Mouse (Mus musculus) ES-Bruce4 (cell line): ENCODE measurements around the gene Tab1. TPM values are rescaled to one million over a fixed set of nuclear protein-coding genes. Genes with fewer than 3 reads are reported as not detected.

Experiments used
- H3K27ac ChIP-seq: 2 replicates; pipeline ENCODE4 v1.5.1; 2012; ENCODE audit warnings: low read length, inconsistent platforms; ENCODE audit not compliant: insufficient read depth
- H3K27me3 ChIP-seq: 2 replicates; pipeline ENCODE4 v1.6.1; 2012; ENCODE audit warnings: mild to moderate bottlenecking, low read length, inconsistent platforms; ENCODE audit not compliant: control insufficient read depth, poor library complexity, insufficient read depth, severe bottlenecking
- H3K36me3 ChIP-seq: 2 replicates; pipeline ENCODE4 v1.6.1; 2012; ENCODE audit warnings: inconsistent platforms, mild to moderate bottlenecking, low read length, moderate library complexity; ENCODE audit not compliant: control insufficient read depth, poor library complexity, insufficient read depth, severe bottlenecking
- H3K4me1 ChIP-seq: one replicate; pipeline ENCODE4 v1.8.1; 2011; ENCODE audit warnings: low read length; ENCODE audit not compliant: control insufficient read depth, insufficient read depth
- H3K4me3 ChIP-seq: 2 replicates; pipeline ENCODE4 v1.5.1; 2011; ENCODE audit warnings: low read depth, mild to moderate bottlenecking, low read length
- H3K9ac ChIP-seq: 2 replicates; pipeline ENCODE4 v1.6.1; 2012; ENCODE audit warnings: low read depth, mild to moderate bottlenecking, inconsistent platforms; ENCODE audit not compliant: poor library complexity, severe bottlenecking
- H3K9me3 ChIP-seq: replicated peaks from 2 replicates; pipeline ENCODE4 v1.6.1; 2012; ENCODE audit warnings: mild to moderate bottlenecking, low read length, inconsistent platforms; ENCODE audit not compliant: control insufficient read depth, poor library complexity, insufficient read depth, severe bottlenecking
- CTCF ChIP-seq: IDR thresholded peaks from one replicate; pipeline ENCODE4 v1.8.1; 2011; ENCODE audit warnings: low read depth, low read length
- EP300 ChIP-seq: IDR thresholded peaks from 2 replicates; pipeline ENCODE4 v1.6.1; 2011; ENCODE audit warnings: low read depth, low read length; ENCODE audit not compliant: insufficient read depth
- POLR2A ChIP-seq: IDR thresholded peaks from one replicate; pipeline ENCODE4 v1.8.1; 2011; ENCODE audit warnings: low read length; ENCODE audit not compliant: insufficient read depth
- polyA plus RNA-seq: library from polyadenylated mRNA; stranded (reverse); fragments of >200 nt; gene quantifications from 2 replicates; pipeline ENCODE4 v1.2.4, GENCODE M21; 2011; ENCODE audit warnings: low read depth; ENCODE audit not compliant: missing spikeins, insufficient read depth, insufficient read length

The Tab1 gene
- polyA plus RNA-seq, 1 experiment: 15.6 TPM

GRCm38 (mm10) chr15:80145397-80145796 is 12.5 kb downstream of the Tab1 start:
- TF ChIP-seq POLR2A: no peak
- no peak for TF ChIP-seq CTCF
- TF ChIP-seq EP300: no peak

GRCm38 (mm10) chr15:80146153-80146552 is 13.2 kb downstream of the Tab1 start:
- H3K9me3 ChIP-seq: peaks cover 3% of the 10 kb centered on the region; the same call in 1 of the 2 replicates
- H3K9ac ChIP-seq: no peak overlapping the region
- no peaks in the 10 kb centered on the region for H3K27me3 ChIP-seq
- no peak overlapping the region for H3K4me3 ChIP-seq
- peaks cover 2% of the 10 kb centered on the region for H3K4me1 ChIP-seq
- H3K27ac ChIP-seq: no peak overlapping the region
- peaks cover 6% of the 10 kb centered on the region for H3K36me3 ChIP-seq
- TF ChIP-seq CTCF: no peak

More at GRCm38 (mm10) chr15:80145397-80145796, 12.5 kb downstream of the Tab1 start:
- peaks cover 3% of the 10 kb centered on the region; the same call in 1 of the 2 replicates for H3K9me3 ChIP-seq
- H3K27me3 ChIP-seq: no peaks in the 10 kb centered on the region
- no peak overlapping the region for H3K9ac ChIP-seq
- no peak overlapping the region for H3K4me3 ChIP-seq
- peaks cover 2% of the 10 kb centered on the region for H3K4me1 ChIP-seq
- no peak overlapping the region for H3K27ac ChIP-seq
- H3K36me3 ChIP-seq: peaks cover 10% of the 10 kb centered on the region

- TF ChIP-seq POLR2A: no peak
- Histone ChIP-seq H3K36me3 (peaks cover 2% of the 10 kb centered on the region; the same call in 1 of the 2 replicates), H3K27me3 (no peaks in the 10 kb centered on the region), H3K4me3 (no peak overlapping the region), H3K9me3 (0 out of 2 replicates have a peak, but pooled peaks cover under 1% of the 10 kb centered on the region), H3K9ac (no peak overlapping the region), H3K4me1 (peaks cover 2% of the 10 kb centered on the region), H3K27ac (no peak overlapping the region)
Observed at GRCm38 (mm10) chr15:80147090-80147489, 14.2 kb downstream of the Tab1 start.

GRCm38 (mm10) chr15:80147511-80147910 is 14.6 kb downstream of the Tab1 start:
- Histone ChIP-seq H3K27me3 (no peaks in the 10 kb centered on the region), H3K9ac (no peak overlapping the region), H3K4me3 (no peak overlapping the region), H3K27ac (no peak overlapping the region), H3K9me3 (no peaks in the 10 kb centered on the region), H3K4me1 (peaks cover 2% of the 10 kb centered on the region), H3K36me3 (peaks cover 2% of the 10 kb centered on the region; the same call in 1 of the 2 replicates)
- no peak for TF ChIP-seq POLR2A
- TF ChIP-seq EP300: no peak
- no peak for TF ChIP-seq CTCF

GRCm38 (mm10) chr15:80148565-80148964 is 15.6 kb downstream of the Tab1 start:
- Histone ChIP-seq H3K27me3 (no peaks in the 10 kb centered on the region), H3K9ac (no peak overlapping the region), H3K9me3 (no peaks in the 10 kb centered on the region), H3K4me3 (no peak overlapping the region), H3K27ac (no peak overlapping the region), H3K36me3 (no peaks in the 10 kb centered on the region; the same call in 1 of the 2 replicates), H3K4me1 (peaks cover 2% of the 10 kb centered on the region)
- TF ChIP-seq EP300 (no peak), CTCF (no peak), POLR2A (no peak)

GRCm38 (mm10) chr15:80149517-80149916 is 16.6 kb downstream of the Tab1 start:
- TF ChIP-seq POLR2A (no peak), CTCF (no peak), EP300 (no peak)

More at GRCm38 (mm10) chr15:80149517-80149916, 16.6 kb downstream of the Tab1 start:
- Histone ChIP-seq H3K9ac (no peak overlapping the region), H3K27me3 (no peaks in the 10 kb centered on the region), H3K27ac (no peak overlapping the region), H3K9me3 (no peaks in the 10 kb centered on the region), H3K4me3 (no peak overlapping the region), H3K36me3 (no peaks in the 10 kb centered on the region; the same call in 1 of the 2 replicates), H3K4me1 (peaks cover 2% of the 10 kb centered on the region)
